Mouse (Mus musculus): ENCODE data around the gene Amotl2. TPM values are rescaled to one million over a fixed set of nuclear protein-coding genes. Genes with fewer than 3 reads are reported as not detected.
"Not testable (repeated sequence)": the region's sequence is repeated elsewhere in the genome, so short reads cannot be mapped to it uniquely, and the experiment has no call there.

Amotl2 gene
- polyA plus RNA-seq, 2 experiments: 52.7 to 58.9 TPM

DNA sequence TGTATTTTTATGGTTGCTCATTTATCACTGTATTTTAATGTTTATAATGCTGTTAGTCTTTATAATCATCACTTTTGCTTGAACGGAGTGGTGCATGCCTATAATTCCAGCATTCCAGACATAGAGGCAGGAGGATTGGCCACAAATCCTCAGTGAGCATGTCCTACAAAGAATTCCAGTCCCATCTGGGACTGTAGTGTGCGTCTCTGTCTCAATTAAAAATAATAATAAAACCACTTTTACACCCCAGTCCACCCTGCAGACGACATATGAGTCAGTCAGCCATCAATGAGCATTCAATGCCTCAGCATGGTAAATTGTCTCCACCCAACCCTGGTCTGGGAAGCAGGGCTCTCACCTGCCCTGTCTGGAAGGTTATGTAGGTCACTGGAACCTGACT, 46.4 kb downstream of the Amotl2 start:
- no peak overlapping the region for H3K27ac ChIP-seq (replicated peaks; ENCODE audit: low read depth, low read length)
- no peak for TF ChIP-seq POLR2A (IDR thresholded peaks at IDR 0.05; ENCODE audit: borderline replicate concordance, extremely low read depth, insufficient read depth, insufficient read length)
- ATAC-seq (ENCODE audit: low FRiP score, low read depth) (no peak), DNase-seq (ENCODE audit: low spot score) (no peak)
- H3K9ac ChIP-seq (ENCODE audit: low read depth, low read length, severe bottlenecking): no peak overlapping the region
- no peaks in the 10 kb centered on the region for H3K27me3 ChIP-seq (ENCODE audit: control insufficient read depth, insufficient read depth, low read length)
- no peak overlapping the region for H3K4me2 ChIP-seq (replicated peaks; ENCODE audit: low read depth, low read length, severe bottlenecking)
- H3K4me3 ChIP-seq (replicated peaks; ENCODE audit: low read length): no peak overlapping the region
- peaks cover 9% of the 10 kb centered on the region for H3K4me1 ChIP-seq (ENCODE audit: control insufficient read depth, insufficient read depth, low read length)
- no peaks in the 10 kb centered on the region for H3K36me3 ChIP-seq (ENCODE audit: control insufficient read depth, insufficient read depth, low read length)
- H3K9me3 ChIP-seq (ENCODE audit: control insufficient read depth, low read length): no peaks in the 10 kb centered on the region
- WGBS: 27% methylated on average over 3 of the region's 3 CpGs

DNA sequence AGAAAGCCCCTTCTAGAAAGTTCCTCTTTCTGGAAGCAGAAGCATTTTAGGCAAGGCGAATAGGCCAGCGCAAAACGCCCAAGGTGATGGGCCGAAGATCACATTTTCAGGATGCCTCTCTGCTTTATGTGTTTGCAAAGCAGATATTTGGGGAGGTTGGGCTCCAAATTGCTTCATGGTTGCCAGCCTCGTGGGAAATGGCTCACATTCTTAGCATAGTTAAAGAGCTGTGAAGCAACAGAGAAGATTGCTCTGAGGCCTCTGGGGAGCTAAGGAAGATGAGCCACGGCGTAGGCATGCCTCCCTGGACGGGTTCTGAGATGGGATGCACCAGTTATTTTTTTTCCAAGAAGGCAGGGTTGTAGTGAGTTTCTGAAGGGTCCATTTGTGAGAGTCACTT, 47.0 kb downstream of the Amotl2 start:
- Histone ChIP-seq H3K27ac (replicated peaks; ENCODE audit: low read depth, low read length) (no peak overlapping the region), H3K9ac (ENCODE audit: low read depth, low read length, severe bottlenecking) (no peak overlapping the region), H3K4me1 (ENCODE audit: control insufficient read depth, insufficient read depth, low read length) (peaks cover 9% of the 10 kb centered on the region), H3K4me2 (replicated peaks; ENCODE audit: low read depth, low read length, severe bottlenecking) (no peak overlapping the region), H3K36me3 (ENCODE audit: control insufficient read depth, insufficient read depth, low read length) (no peaks in the 10 kb centered on the region), H3K9me3 (ENCODE audit: control insufficient read depth, low read length) (no peaks in the 10 kb centered on the region), H3K27me3 (ENCODE audit: control insufficient read depth, insufficient read depth, low read length) (no peaks in the 10 kb centered on the region), H3K4me3 (replicated peaks; ENCODE audit: low read length) (no peak overlapping the region)
- DNase-seq (ENCODE audit: low spot score): peak; percentile 31
- TF ChIP-seq POLR2A (IDR thresholded peaks at IDR 0.05; ENCODE audit: borderline replicate concordance, extremely low read depth, insufficient read depth, insufficient read length): no peak
- WGBS: 58% methylated on average over 8 of the region's 8 CpGs
- ATAC-seq (ENCODE audit: low FRiP score, low read depth): no peak

DNA sequence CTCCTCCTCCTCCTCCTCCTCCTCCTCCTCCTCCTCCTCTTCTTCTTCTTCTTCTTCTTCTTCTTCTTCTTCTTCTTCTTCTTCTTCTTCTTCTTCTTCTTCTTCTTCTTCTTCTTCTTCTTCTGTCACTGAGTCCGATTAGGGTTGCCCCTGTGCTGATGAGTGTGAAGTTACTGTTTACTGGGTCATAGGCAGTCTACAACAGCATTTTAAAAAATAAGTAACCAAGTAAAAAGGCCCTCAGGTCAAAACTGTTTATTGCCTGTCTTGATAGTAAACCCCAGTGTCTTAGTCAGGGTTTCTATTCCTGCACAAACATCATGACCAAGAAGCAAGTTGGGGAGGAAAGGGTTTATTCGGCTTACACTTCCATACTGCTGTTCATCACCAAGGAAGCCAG, 48.1 kb downstream of the Amotl2 start:
- not testable (repeated sequence) for H3K4me3 ChIP-seq (replicated peaks; ENCODE audit: low read length); H3K4me2 ChIP-seq (replicated peaks; ENCODE audit: low read depth, low read length, severe bottlenecking); H3K9me3 ChIP-seq (ENCODE audit: control insufficient read depth, low read length); H3K27ac ChIP-seq (replicated peaks; ENCODE audit: low read depth, low read length); H3K36me3 ChIP-seq (ENCODE audit: control insufficient read depth, insufficient read depth, low read length); ATAC-seq (ENCODE audit: low FRiP score, low read depth); DNase-seq (ENCODE audit: low spot score); H3K9ac ChIP-seq (ENCODE audit: low read depth, low read length, severe bottlenecking); H3K4me1 ChIP-seq (ENCODE audit: control insufficient read depth, insufficient read depth, low read length); H3K27me3 ChIP-seq (ENCODE audit: control insufficient read depth, insufficient read depth, low read length)
- 88% methylated on average over 1 of the region's 2 CpGs for WGBS

DNA sequence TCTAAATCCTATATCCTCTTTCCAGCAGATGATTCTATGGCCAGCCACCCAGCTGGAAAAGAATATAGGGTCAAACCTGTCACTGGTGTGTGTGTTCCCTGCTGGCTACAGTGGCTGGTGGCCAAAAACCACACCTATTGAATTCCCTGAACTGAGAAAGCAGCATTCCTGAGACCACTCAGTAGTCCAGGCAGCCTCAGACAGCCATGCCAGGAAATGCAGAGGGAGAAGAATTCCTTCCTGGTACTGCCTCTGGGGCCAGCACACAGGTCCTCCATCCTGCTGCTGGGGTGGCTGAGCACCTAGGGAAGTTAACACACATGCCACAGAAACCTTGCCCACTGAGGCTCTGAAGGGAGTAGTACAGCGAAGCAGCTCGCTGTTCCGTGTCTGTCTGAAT, 50.3 kb downstream of the Amotl2 start:
- no peaks in the 10 kb centered on the region for H3K9me3 ChIP-seq (ENCODE audit: control insufficient read depth, low read length)
- no peak overlapping the region for H3K9ac ChIP-seq (ENCODE audit: low read depth, low read length, severe bottlenecking)

DNA sequence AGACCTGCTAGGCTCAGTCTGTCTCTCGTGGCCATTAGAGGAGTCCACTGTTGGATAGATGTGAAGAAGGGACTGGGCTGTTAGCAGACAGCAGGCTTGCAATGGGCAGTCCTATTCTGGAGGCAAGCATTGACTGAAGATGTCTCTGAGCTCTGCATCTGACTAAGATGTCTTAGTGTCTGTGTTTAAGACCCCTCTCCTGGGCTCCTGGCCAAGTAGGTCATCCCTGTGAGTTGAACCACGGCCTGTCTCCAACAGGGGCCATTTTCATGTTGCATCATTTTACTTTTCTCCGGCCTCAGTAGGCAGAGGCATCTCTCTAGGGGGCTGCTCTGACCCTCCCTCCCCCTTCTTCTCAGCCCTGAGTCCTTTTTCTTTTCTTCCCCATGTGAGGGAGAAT, 52.8 kb downstream of the Amotl2 start:
- no peaks in the 10 kb centered on the region for H3K36me3 ChIP-seq (ENCODE audit: control insufficient read depth, insufficient read depth, low read length)

More for the DNA sequence above, 50.3 kb downstream of the Amotl2 start:
- no peak for DNase-seq (ENCODE audit: low spot score)
- no peak for ATAC-seq (ENCODE audit: low FRiP score, low read depth)
- TF ChIP-seq POLR2A (IDR thresholded peaks at IDR 0.05; ENCODE audit: borderline replicate concordance, extremely low read depth, insufficient read depth, insufficient read length): no peak
- peaks cover 14% of the 10 kb centered on the region for H3K4me1 ChIP-seq (ENCODE audit: control insufficient read depth, insufficient read depth, low read length)
- H3K36me3 ChIP-seq (ENCODE audit: control insufficient read depth, insufficient read depth, low read length): no peaks in the 10 kb centered on the region
- H3K4me2 ChIP-seq (replicated peaks; ENCODE audit: low read depth, low read length, severe bottlenecking): no peak overlapping the region
- 70% methylated on average over 3 of the region's 3 CpGs for WGBS
- no peak overlapping the region for H3K4me3 ChIP-seq (replicated peaks; ENCODE audit: low read length)
- 0 out of 2 replicates have a peak overlapping the region, but pooled peaks have one; percentile 30 for H3K27ac ChIP-seq (replicated peaks; ENCODE audit: low read depth, low read length)
- no peaks in the 10 kb centered on the region for H3K27me3 ChIP-seq (ENCODE audit: control insufficient read depth, insufficient read depth, low read length)

DNA sequence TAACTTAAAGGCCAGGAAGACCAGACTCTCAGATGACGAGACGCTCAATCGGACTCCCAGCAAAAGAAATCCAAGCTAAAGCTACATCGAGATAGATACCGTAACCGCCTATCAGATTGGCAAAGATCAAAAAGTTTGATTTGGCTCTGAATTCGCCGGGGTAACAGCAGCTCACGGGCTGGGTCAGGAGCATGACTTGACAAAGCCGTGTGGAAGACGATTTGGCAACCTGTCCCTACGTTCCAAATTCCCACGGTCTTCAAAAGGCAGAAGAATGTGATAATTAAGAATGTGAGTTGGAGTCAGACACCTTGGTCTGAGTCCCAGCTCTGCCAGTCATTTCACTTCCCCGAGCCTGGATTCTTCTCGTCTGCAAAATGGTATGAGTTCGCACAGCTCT, 53.7 kb downstream of the Amotl2 start:
- Histone ChIP-seq H3K27me3 (ENCODE audit: control insufficient read depth, insufficient read depth, low read length) (no peaks in the 10 kb centered on the region), H3K27ac (replicated peaks; ENCODE audit: low read depth, low read length) (no peak overlapping the region), H3K36me3 (ENCODE audit: control insufficient read depth, insufficient read depth, low read length) (no peaks in the 10 kb centered on the region), H3K4me3 (replicated peaks; ENCODE audit: low read length) (no peak overlapping the region), H3K9me3 (ENCODE audit: control insufficient read depth, low read length) (no peaks in the 10 kb centered on the region), H3K9ac (ENCODE audit: low read depth, low read length, severe bottlenecking) (no peak overlapping the region), H3K4me2 (replicated peaks; ENCODE audit: low read depth, low read length, severe bottlenecking) (no peak overlapping the region), H3K4me1 (ENCODE audit: control insufficient read depth, insufficient read depth, low read length) (peaks cover 11% of the 10 kb centered on the region; the same call in 1 of the 2 replicates)
- WGBS: 73% methylated on average over 16 of the region's 16 CpGs
- no peak for DNase-seq (ENCODE audit: low spot score)
- no peak for ATAC-seq (ENCODE audit: low FRiP score, low read depth)
- no peak for TF ChIP-seq POLR2A (IDR thresholded peaks at IDR 0.05; ENCODE audit: borderline replicate concordance, extremely low read depth, insufficient read depth, insufficient read length)

More for the DNA sequence above, 52.8 kb downstream of the Amotl2 start:
- Histone ChIP-seq H3K9me3 (ENCODE audit: control insufficient read depth, low read length) (no peaks in the 10 kb centered on the region), H3K9ac (ENCODE audit: low read depth, low read length, severe bottlenecking) (no peak overlapping the region), H3K27ac (replicated peaks; ENCODE audit: low read depth, low read length) (no peak overlapping the region), H3K4me2 (replicated peaks; ENCODE audit: low read depth, low read length, severe bottlenecking) (no peak overlapping the region), H3K4me1 (ENCODE audit: control insufficient read depth, insufficient read depth, low read length) (peaks cover 11% of the 10 kb centered on the region; the same call in 1 of the 2 replicates), H3K4me3 (replicated peaks; ENCODE audit: low read length) (no peak overlapping the region), H3K27me3 (ENCODE audit: control insufficient read depth, insufficient read depth, low read length) (no peaks in the 10 kb centered on the region)
- DNase-seq (ENCODE audit: low spot score): no peak
- no peak for TF ChIP-seq POLR2A (IDR thresholded peaks at IDR 0.05; ENCODE audit: borderline replicate concordance, extremely low read depth, insufficient read depth, insufficient read length)
- ATAC-seq (ENCODE audit: low FRiP score, low read depth): no peak
- 68% methylated on average over 3 of the region's 3 CpGs for WGBS

All from limb, embryonic 14.5 days (tissue).